ENCODE assay signal across 24 mouse cellular contexts in the genomic region with DNA sequence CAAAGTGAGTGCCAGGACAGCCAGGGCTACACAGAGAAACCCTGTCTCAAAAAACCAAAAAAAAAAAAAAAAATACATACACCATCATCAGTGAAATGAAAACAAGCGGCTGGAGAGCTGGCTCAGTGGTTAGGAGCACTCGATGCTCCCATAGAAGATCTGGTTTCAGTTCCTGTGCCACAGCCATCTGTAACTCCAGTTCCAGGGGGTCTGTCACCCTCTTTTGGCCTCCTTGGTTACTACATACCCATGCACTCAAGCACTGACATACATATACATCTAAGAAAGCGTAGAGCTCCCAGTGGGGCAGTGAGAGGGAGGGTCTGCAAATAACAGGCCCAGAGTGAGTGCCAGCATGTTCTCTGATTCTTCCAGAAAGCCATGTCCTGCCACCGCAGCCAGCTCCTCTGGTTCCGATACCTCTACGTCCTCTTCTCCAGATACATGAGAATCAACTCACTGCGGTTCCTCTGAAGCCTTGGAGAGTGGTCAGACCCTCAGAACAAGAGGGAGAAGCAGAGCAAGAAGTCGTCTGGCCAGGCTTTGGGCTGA. TPM values are rescaled to one million over a fixed set of nuclear protein-coding genes. Genes with fewer than 3 reads are reported as not detected.
DNase-seq lines count a peak whose midpoint lies in the region; ATAC-seq and TF ChIP-seq lines count a peak whose summit lies in the region.
"Had no signal": no experiment of that assay in that cellular context is flagged by ENCODE, and none has a peak within 500 bp of the region (broad histone marks: within the 10 kb centered on the region; RNA-seq: fewer than 3 reads in every experiment).

No protein-coding gene starts in this region.

- peaks cover 0 to 20% of the 10 kb centered on the region in 2 experiments; a peak in 2 of 4 replicates for H3K4me1 ChIP-seq in CH12.LX (ENCODE audit: control insufficient read depth in 1 of 2, insufficient read depth in 2 of 2)
- H3K4me1 ChIP-seq in ES-Bruce4 (ENCODE audit: control insufficient read depth, insufficient read depth, low read length) = peaks cover 5% of the 10 kb centered on the region
- H3K4me1 ChIP-seq in neural tube, embryonic 15.5 days = no peaks in the 10 kb centered on the region
- H3K4me1 ChIP-seq: forebrain, embryonic 13.5 days; hindbrain, embryonic 12.5 days had no signal

- peak; percentile 53 for TF ChIP-seq RAD21 in CH12.LX (IDR thresholded peaks at IDR 0.05; ENCODE audit: low read depth, low read length)

- TF ChIP-seq POLR2A in CH12.LX (IDR thresholded peaks at IDR 0.05; ENCODE audit: low read depth, low read length) = no peak
- no peak for TF ChIP-seq POLR2A in ES-Bruce4 (IDR thresholded peaks at IDR 0.05; ENCODE audit: insufficient read depth, low read length)

- H3K27me3 ChIP-seq in CH12.LX (replicated peaks) (no peaks in the 10 kb centered on the region), ES-Bruce4 (ENCODE audit: control insufficient read depth, insufficient read depth, low read length, poor library complexity, severe bottlenecking) (no peaks in the 10 kb centered on the region)
- H3K27me3 ChIP-seq in neural tube, embryonic 15.5 days (replicated peaks) = no peaks in the 10 kb centered on the region
- H3K27me3 ChIP-seq: forebrain, embryonic 13.5 days; hindbrain, embryonic 12.5 days had no signal

- peak; percentile 83 for ATAC-seq in megakaryocyte progenitor cell, adult 5-6 weeks (replicated peaks; ENCODE audit: poor library complexity)
- ATAC-seq in neural tube, embryonic 15.5 days (ENCODE audit: low FRiP score) = no peak
- ATAC-seq: CD4-positive, CD25-positive, alpha-beta regulatory T cell, adult 4 months; forebrain, embryonic 13.5 days; forebrain, postnatal 0 days; hindbrain, embryonic 16.5 days; inflammation-experienced regulatory T-cells, adult 6 months had no signal

- H3K36me3 ChIP-seq in CH12.LX (replicated peaks in 1 of 2; ENCODE audit: control insufficient read depth in 1 of 2, insufficient read depth in 1 of 2, low read length in 1 of 2) = peaks cover 3 to 23% of the 10 kb centered on the region in 2 experiments
- H3K36me3 ChIP-seq in ES-Bruce4 (ENCODE audit: control insufficient read depth, insufficient read depth, low read length, poor library complexity, severe bottlenecking) = no peaks in the 10 kb centered on the region
- no peaks in the 10 kb centered on the region; the same call in 1 of the 2 replicates for H3K36me3 ChIP-seq in neural tube, embryonic 15.5 days
- H3K36me3 ChIP-seq: hindbrain, embryonic 12.5 days had no signal

- dilution Hi-C loops in CH12.LX (cut with MboI; ENCODE audit: extremely low pct_ligation_motif_present, extremely low pct_unique_long_range_greater_than_20kb, low sequenced_read_pairs) = no loop called here

- no peak overlapping the region for H3K4me3 ChIP-seq in CH12.LX (replicated peaks in 1 of 3; ENCODE audit: low read depth in 2 of 3, low read length in 2 of 3, poor library complexity in 1 of 3)
- H3K4me3 ChIP-seq in ES-Bruce4 (ENCODE audit: low read depth, low read length) = peak overlapping the region; percentile 66
- no peak overlapping the region for H3K4me3 ChIP-seq in neural tube, embryonic 15.5 days (replicated peaks)
- H3K4me3 ChIP-seq: embryonic facial prominence, embryonic 10.5 days; forebrain, embryonic 13.5 days; hindbrain, embryonic 12.5 days had no signal

- in situ Hi-C loops in CH12.LX (cut with MboI; ENCODE audit: low pct_ligation_motif_present, low pct_unique_long_range_greater_than_20kb, low sequenced_read_pairs) = no loop called here

- TF ChIP-seq CTCF in CH12.LX (conservative IDR thresholded peaks at IDR 0.05 in 1 of 2, IDR thresholded peaks at IDR 0.05 in 1 of 2; ENCODE audit: low read depth in 2 of 2, low read length in 2 of 2) (peak in 1 of 2 experiments; percentile 56; a peak in 2 of 4 replicates), ES-Bruce4 (IDR thresholded peaks at IDR 0.05; ENCODE audit: low read depth, low read length) (no peak)

- peaks cover 4% of the 10 kb centered on the region for H3K9me3 ChIP-seq in CH12.LX (replicated peaks; ENCODE audit: low read length)
- H3K9me3 ChIP-seq in ES-Bruce4 (replicated peaks; ENCODE audit: control insufficient read depth, insufficient read depth, low read length, poor library complexity, severe bottlenecking) = peaks cover 14% of the 10 kb centered on the region
- H3K9me3 ChIP-seq in neural tube, embryonic 15.5 days (replicated peaks) = no peaks in the 10 kb centered on the region
- H3K9me3 ChIP-seq: embryonic facial prominence, embryonic 10.5 days; forebrain, embryonic 13.5 days; hindbrain, embryonic 12.5 days had no signal

- peak; percentile 50 for DNase-seq in CH12.LX (ENCODE audit: extremely low read depth)
- peak; percentile 73 for DNase-seq in ZHBTc4 (ENCODE audit: low read depth, low spot score)
- no peak for DNase-seq in lung, postnatal 36 days
- no peak for DNase-seq in adrenal gland, postnatal 10 days
- DNase-seq in urinary bladder, postnatal 14 days (ENCODE audit: low spot score) = no peak
- DNase-seq: adrenal gland, adult 2 months; adrenal gland, postnatal 36 days; B cell, adult 2 months; cerebellum, adult 11 months; cerebellum, adult 8-10 months; cerebellum, postnatal 25 days; forebrain, postnatal 0 days; gastrocnemius, postnatal 14 days; heart, postnatal 10 days; heart, postnatal 4 days had no signal

- no peak overlapping the region for H3K4me2 ChIP-seq in CH12.LX (ENCODE audit: insufficient read depth, low read depth, poor library complexity, severe bottlenecking)
- H3K4me2 ChIP-seq in neural tube, embryonic 15.5 days = no peak overlapping the region
- H3K4me2 ChIP-seq: forebrain, embryonic 13.5 days; hindbrain, embryonic 12.5 days had no signal

- TF ChIP-seq EP300 in CH12.LX (IDR thresholded peaks at IDR 0.05; ENCODE audit: low read length) (peak; percentile 44; the same call in 1 of the 2 replicates), ES-Bruce4 (IDR thresholded peaks at IDR 0.05; ENCODE audit: insufficient read depth, low read depth, low read length) (no peak)

- H3K9ac ChIP-seq in CH12.LX (ENCODE audit: insufficient read depth, low read depth) = no peak overlapping the region
- H3K9ac ChIP-seq in ES-Bruce4 (ENCODE audit: low read depth, poor library complexity, severe bottlenecking) = peak overlapping the region; percentile 61
- H3K9ac ChIP-seq in neural tube, embryonic 15.5 days (replicated peaks) = no peak overlapping the region
- H3K9ac ChIP-seq: forebrain, embryonic 13.5 days; forebrain, postnatal 0 days; hindbrain, embryonic 12.5 days had no signal

- WGBS in neural tube, embryonic 15.5 days = 84% methylated on average over 8 of the region's 8 CpGs

- no peaks in the 10 kb centered on the region for H3K79me2 ChIP-seq in CH12.LX (replicated peaks; ENCODE audit: control insufficient read depth, extremely low read depth, insufficient read depth, poor library complexity, severe bottlenecking)

- H3K27ac ChIP-seq in CH12.LX (ENCODE audit: insufficient read depth, low read depth) (no peak overlapping the region), ES-Bruce4 (ENCODE audit: insufficient read depth, low read length) (peak overlapping the region; percentile 100)
- H3K27ac ChIP-seq in neural tube, embryonic 15.5 days (replicated peaks) = no peak overlapping the region
- H3K27ac ChIP-seq: embryonic facial prominence, embryonic 10.5 days; forebrain, embryonic 13.5 days; hindbrain, embryonic 12.5 days had no signal

TF ChIP-seq in CH12.LX, 34 proteins besides CTCF, POLR2A, EP300 and RAD21 (continues in another document):
- TF ChIP-seq IRF4 (IDR thresholded peaks at IDR 0.05; ENCODE audit: low read depth, low read length) (peak; percentile 71; the same call in 1 of the 2 replicates), SMC3 (IDR thresholded peaks at IDR 0.05; ENCODE audit: low read depth, low read length) (peak; percentile 26), POLR2AphosphoS2 (IDR thresholded peaks at IDR 0.05; ENCODE audit: low read depth, low read length) (no peak)

RNA-seq across cellular contexts. Expression of gene Cenpv, which starts 26.5 kb away (rescaled TPM):
- total RNA-seq in CH12.LX (2012; rRNA removed) (98.8 and 107 TPM in 2 replicates), CH12.LX (2014; rRNA removed) (24.1 and 24.4 TPM in 2 replicates)
- polyA plus RNA-seq in CH12.LX (2012; ENCODE audit: insufficient read length, low read depth) (24.9 and 33.6 TPM in 2 replicates), ES-Bruce4 (2011; ENCODE audit: insufficient read depth, insufficient read length, low read depth, missing spikeins) (66.9 and 77.3 TPM in 2 replicates)
- total RNA-seq in megakaryocyte progenitor cell, adult 5-6 weeks (2015) = 44.5 and 46.9 TPM in 2 replicates
- total RNA-seq in megakaryocyte progenitor cell, adult 5-6 weeks (2017) = 13.6 and 25.4 TPM in 2 replicates
- total RNA-seq in adrenal gland, postnatal 10 days (2021) = 10 to 100 TPM; 40.0 to 48.8 TPM
- polyA plus RNA-seq in neural tube, embryonic 15.5 days (2015; fragmentation: Nextera tagmentation; extraction: Ambion mirVana) = 40.1 and 51.3 TPM in 2 replicates

RNA-seq across cellular contexts. Expression of gene Ubb, which starts 38.4 kb away (rescaled TPM):
- total RNA-seq in CH12.LX (2012; rRNA removed) = 2,030 and 2,098 TPM in 2 replicates
- total RNA-seq in CH12.LX (2014; rRNA removed) = 929 and 1,092 TPM in 2 replicates
- polyA plus RNA-seq in CH12.LX (2012; ENCODE audit: insufficient read length, low read depth) = 1,487 and 1,562 TPM in 2 replicates
- 626 and 640 TPM in 2 replicates for polyA plus RNA-seq in ES-Bruce4 (2011; ENCODE audit: insufficient read depth, insufficient read length, low read depth, missing spikeins)
- 1,569 and 1,579 TPM in 2 replicates for total RNA-seq in megakaryocyte progenitor cell, adult 5-6 weeks (2015)
- total RNA-seq in megakaryocyte progenitor cell, adult 5-6 weeks (2017) = 1,004 and 1,153 TPM in 2 replicates
- 1,000 to 10,000 TPM; 1,093 to 1,186 TPM for total RNA-seq in adrenal gland, postnatal 10 days (2021)
- 4,120 and 4,434 TPM in 2 replicates for polyA plus RNA-seq in neural tube, embryonic 15.5 days (2015; fragmentation: Nextera tagmentation; extraction: Ambion mirVana)

RNA-seq across cellular contexts. Expression of gene Ncor1, which starts 54.3 kb away (rescaled TPM):
- total RNA-seq in CH12.LX (2012; rRNA removed) = 83.8 and 93.7 TPM in 2 replicates
- total RNA-seq in CH12.LX (2014; rRNA removed) = 69.3 and 76.3 TPM in 2 replicates
- polyA plus RNA-seq in CH12.LX (2012; ENCODE audit: insufficient read length, low read depth) = 171 and 232 TPM in 2 replicates
- 281 and 327 TPM in 2 replicates for polyA plus RNA-seq in ES-Bruce4 (2011; ENCODE audit: insufficient read depth, insufficient read length, low read depth, missing spikeins)
- total RNA-seq in megakaryocyte progenitor cell, adult 5-6 weeks (2015) = 354 and 377 TPM in 2 replicates
- total RNA-seq in megakaryocyte progenitor cell, adult 5-6 weeks (2017) = 211 and 287 TPM in 2 replicates
- 100 to 1,000 TPM; 157 to 180 TPM for total RNA-seq in adrenal gland, postnatal 10 days (2021)
- 170 and 174 TPM in 2 replicates for polyA plus RNA-seq in neural tube, embryonic 15.5 days (2015; fragmentation: Nextera tagmentation; extraction: Ambion mirVana)

RNA-seq across cellular contexts. Expression of gene Pigl, which starts 54.3 kb away (rescaled TPM):
- total RNA-seq in CH12.LX (2012; rRNA removed) (5.2 and 5.6 TPM in 2 replicates), CH12.LX (2014; rRNA removed) (3.0 and 4.4 TPM in 2 replicates)
- polyA plus RNA-seq in CH12.LX (2012; ENCODE audit: insufficient read length, low read depth) (7.6 and 9.1 TPM in 2 replicates), ES-Bruce4 (2011; ENCODE audit: insufficient read depth, insufficient read length, low read depth, missing spikeins) (12.7 and 14.1 TPM in 2 replicates)
- 6.5 and 9.2 TPM in 2 replicates for total RNA-seq in megakaryocyte progenitor cell, adult 5-6 weeks (2015)
- total RNA-seq in megakaryocyte progenitor cell, adult 5-6 weeks (2017) = 2.0 and 2.4 TPM in 2 replicates
- total RNA-seq in adrenal gland, postnatal 10 days (2021) = 1 to 10 TPM; 7.2 to 8.1 TPM
- polyA plus RNA-seq in neural tube, embryonic 15.5 days (2015; fragmentation: Nextera tagmentation; extraction: Ambion mirVana) = 9.8 and 11.4 TPM in 2 replicates

Comparison
In these comparisons a context has a peak if more than half of its experiments do, and no peak if none do; other contexts are left out.
1. DNase-seq: peak in CH12.LX (single experiment) and ZHBTc4 (single experiment); none in lung, postnatal 36 days (single experiment), adrenal gland, postnatal 10 days (single experiment) and urinary bladder, postnatal 14 days (single experiment).